Mouse (Mus musculus) limb, embryonic 13.5 days (tissue): Measurements from ENCODE around the gene Cbx8. TPM values are rescaled to one million over a fixed set of nuclear protein-coding genes. Genes with fewer than 3 reads are reported as not detected.

Experiments
- ATAC-seq: fragments of 200-750 bp; cut with Nextera tagmentation; 2 replicates; pipeline ENCODE4 v1.8.0; 2017; ENCODE audit warnings: low read depth, moderate number of reproducible peaks, moderate TSS enrichment; ENCODE audit not compliant: low FRiP score
- H3K27ac ChIP-seq: fragments of 300-500 bp; sonication (generic); 2 replicates; pipeline ENCODE4 v1.5.1; 2015; ENCODE audit warnings: inconsistent platforms, mild to moderate bottlenecking, moderate library complexity
- H3K27me3 ChIP-seq: fragments of 300-500 bp; sonication (generic); 2 replicates; pipeline ENCODE4 v1.6.1; 2015; ENCODE audit warnings: mild to moderate bottlenecking, inconsistent platforms
- H3K36me3 ChIP-seq: fragments of 300-500 bp; sonication (generic); 2 replicates; pipeline ENCODE4 v1.6.1; 2015; ENCODE audit warnings: inconsistent platforms, mild to moderate bottlenecking, moderate library complexity
- H3K4me1 ChIP-seq: fragments of 300-500 bp; sonication (generic); 2 replicates; pipeline ENCODE4 v1.6.1; 2015; ENCODE audit warnings: inconsistent platforms
- H3K4me2 ChIP-seq: fragments of 300-500 bp; sonication (generic); replicated peaks from 2 replicates; pipeline ENCODE4 v1.6.1; 2015; ENCODE audit warnings: inconsistent platforms, mild to moderate bottlenecking, moderate library complexity
- H3K4me3 ChIP-seq: fragments of 300-500 bp; sonication (generic); 2 replicates; pipeline ENCODE4 v1.5.1; 2015; ENCODE audit warnings: moderate library complexity, mild to moderate bottlenecking, inconsistent platforms
- H3K9ac ChIP-seq: fragments of 300-500 bp; sonication (generic); 2 replicates; pipeline ENCODE4 v1.6.1; 2015; ENCODE audit warnings: mild to moderate bottlenecking, inconsistent platforms
- H3K9me3 ChIP-seq: fragments of 300-500 bp; sonication (generic); 2 replicates; pipeline ENCODE4 v1.6.1; 2016; ENCODE audit warnings: inconsistent platforms
- WGBS: fragments of 180-500 bp; shearing (Covaris S2); methylation state at CpG from one replicate; pipeline ENCODE4 v1.1.7; 2015; 5-methylcytosine and 5-hydroxymethylcytosine counted together
- polyA plus RNA-seq: library from polyadenylated mRNA; unstranded; fragments of >200 nt; fragmentation: Nextera tagmentation; extraction: Ambion mirVana; gene quantifications from 2 replicates; pipeline ENCODE4 v1.2.1, GENCODE M21; 2015

Gene Cbx8
- polyA plus RNA-seq, 1 experiment from 2014 or later, result 10.6 TPM

DNA sequence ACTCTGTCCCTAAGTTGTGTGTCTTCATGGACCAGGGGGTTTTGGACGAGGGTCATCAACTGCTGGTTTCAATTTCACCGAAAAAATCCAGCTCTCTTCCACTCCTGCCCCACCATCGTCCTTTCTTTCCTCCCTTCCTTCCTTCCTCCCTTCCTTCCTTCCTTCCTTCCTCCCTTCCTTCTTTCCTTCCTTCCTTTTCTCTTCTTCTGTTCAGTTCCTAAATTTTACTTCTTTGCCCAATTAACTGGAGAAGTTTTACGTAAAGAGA is 2.4 kb upstream of the Cbx8 start:
- whole genome bisulfite sequencing, result 6% methylated on average over 4 of the region's 4 CpGs
- peaks cover 67% of the 10 kb centered on the region for H3K27me3 ChIP-seq

DNA sequence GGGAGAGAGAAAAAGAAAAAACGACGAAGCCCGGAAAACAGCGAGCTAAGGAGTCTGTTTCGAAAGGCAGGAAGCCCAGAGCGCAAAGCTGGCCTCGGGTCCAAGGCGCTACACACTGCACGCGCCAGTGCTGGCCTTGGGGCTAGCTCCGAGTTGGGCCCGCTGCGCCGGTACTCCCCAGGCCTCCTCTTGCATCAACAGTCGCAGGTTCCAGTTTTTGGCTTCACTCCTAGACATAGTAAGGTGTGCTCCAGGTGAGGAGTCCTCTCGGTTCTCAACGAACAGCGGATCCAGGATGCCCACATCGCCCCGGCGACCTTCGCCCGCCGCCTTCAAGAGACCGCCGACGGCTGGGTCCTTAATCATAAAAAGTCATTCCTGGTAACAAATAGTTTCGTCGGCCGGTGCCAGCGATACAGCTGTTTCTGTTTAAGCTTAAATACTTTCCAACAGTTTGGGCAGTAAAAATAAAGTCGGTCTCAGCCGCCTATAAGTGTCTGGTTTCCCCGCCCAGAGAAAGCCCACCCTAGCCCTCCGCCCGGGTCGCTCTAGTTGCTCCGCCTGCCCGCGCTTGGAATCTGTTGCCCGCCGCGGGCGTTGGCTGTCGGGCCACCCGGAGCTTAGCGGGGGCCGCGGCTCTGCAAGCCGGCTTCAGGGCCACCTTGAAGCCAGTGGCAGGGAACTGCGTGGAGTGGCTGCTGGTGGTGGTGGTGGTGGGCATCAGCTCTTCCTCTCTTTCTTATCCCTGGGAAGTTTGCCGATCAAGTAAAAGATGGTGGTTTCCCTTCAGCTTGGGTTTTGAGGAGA is 1.9 kb upstream of the Cbx8 start:
- Histone ChIP-seq H3K27ac (peak overlapping the region; percentile 86), H3K36me3 (peaks cover 10% of the 10 kb centered on the region), H3K4me1 (peaks cover 90% of the 10 kb centered on the region), H3K4me3 (peak overlapping the region; percentile 77), H3K9ac (peak overlapping the region; percentile 51), H3K4me2 (peak overlapping the region; percentile 91), H3K9me3 (no peaks in the 10 kb centered on the region), H3K27me3 (peaks cover 66% of the 10 kb centered on the region)
- no peak for ATAC-seq
- under 1% methylated on average over 52 of the region's 52 CpGs for WGBS

More for the DNA sequence above, 2.4 kb upstream of the Cbx8 start:
- Histone ChIP-seq H3K9me3 (no peaks in the 10 kb centered on the region), H3K9ac (peak overlapping the region; percentile 51; the same call in 1 of the 2 replicates), H3K36me3 (peaks cover 10% of the 10 kb centered on the region), H3K27ac (peak overlapping the region; percentile 80; the same call in 1 of the 2 replicates), H3K4me1 (peaks cover 90% of the 10 kb centered on the region), H3K4me2 (peak overlapping the region; percentile 91), H3K4me3 (peak overlapping the region; percentile 77)
- no peak for ATAC-seq

DNA sequence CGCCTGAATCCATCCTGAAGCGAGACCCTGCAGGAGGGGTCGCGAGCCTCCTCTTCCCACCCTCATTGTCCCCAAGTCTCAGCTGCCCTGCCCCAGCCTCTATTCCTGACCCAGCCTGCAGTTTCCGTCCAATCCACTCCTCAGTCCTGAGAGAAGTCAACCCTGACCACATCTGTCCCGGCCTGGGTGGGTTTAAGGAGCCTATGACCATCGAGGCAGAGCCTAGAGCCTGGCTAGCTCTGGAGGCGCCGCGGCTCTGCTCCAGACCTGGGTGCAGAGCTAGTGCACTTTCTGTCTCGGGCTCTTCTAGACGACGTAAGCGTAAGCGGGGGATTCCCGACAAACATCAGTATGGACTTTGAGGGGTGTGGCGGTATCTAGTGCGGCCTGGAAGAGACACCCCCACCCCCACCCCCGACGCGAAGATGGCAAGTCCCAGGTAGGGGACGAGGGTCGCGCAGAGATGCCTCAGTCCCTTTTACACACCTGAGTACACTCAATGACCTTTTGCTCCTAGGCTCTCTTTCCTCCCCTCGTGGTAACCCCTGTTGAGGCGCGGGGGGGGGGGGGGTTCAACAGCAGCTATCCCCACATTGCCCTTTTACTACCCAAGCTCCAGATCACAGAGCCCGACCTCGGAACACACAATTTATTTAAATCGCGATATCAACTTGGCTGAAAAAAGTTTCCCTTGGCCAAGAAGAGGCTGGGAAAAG is 1.1 kb upstream of the Cbx8 start:
- no peak for ATAC-seq
- WGBS, result under 1% methylated on average over 30 of the region's 31 CpGs
- peaks cover 66% of the 10 kb centered on the region for H3K27me3 ChIP-seq

DNA sequence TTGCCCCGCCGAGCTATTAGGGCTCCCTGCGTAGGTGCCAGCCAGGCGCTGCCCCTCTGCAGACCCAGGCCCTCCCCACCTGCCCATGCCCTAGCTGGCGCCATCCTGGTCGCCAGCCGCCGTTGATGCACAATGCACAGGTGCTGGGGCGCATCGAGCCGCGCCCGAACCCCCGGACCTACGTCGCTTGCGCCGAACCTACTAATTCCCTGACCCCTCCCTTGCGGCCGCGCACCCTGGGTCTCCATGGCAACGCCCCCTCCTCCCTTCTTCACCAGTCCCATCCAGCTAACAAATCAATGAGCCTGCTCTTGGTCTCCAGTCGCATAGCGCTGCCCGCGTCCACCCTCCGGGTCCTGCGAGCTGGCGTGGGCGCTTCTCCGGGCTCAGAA is 552 bp upstream of the Cbx8 start:
- peaks cover 89% of the 10 kb centered on the region for H3K4me1 ChIP-seq
- peaks cover 10% of the 10 kb centered on the region for H3K36me3 ChIP-seq
- peak overlapping the region; percentile 77 for H3K4me3 ChIP-seq
- 0 out of 2 replicates have a peak overlapping the region, but pooled peaks have one; percentile 23 for H3K27ac ChIP-seq
- peak overlapping the region; percentile 91 for H3K4me2 ChIP-seq
- WGBS, result under 1% methylated on average over 31 of the region's 31 CpGs
- H3K27me3 ChIP-seq, result peaks cover 65% of the 10 kb centered on the region
- ATAC-seq, result no peak; the same call in 1 of the 2 replicates
- peak overlapping the region; percentile 68 for H3K9ac ChIP-seq
- H3K9me3 ChIP-seq, result no peaks in the 10 kb centered on the region

More for the DNA sequence above, 1.1 kb upstream of the Cbx8 start:
- Histone ChIP-seq H3K4me1 (peaks cover 90% of the 10 kb centered on the region), H3K9me3 (no peaks in the 10 kb centered on the region), H3K36me3 (peaks cover 10% of the 10 kb centered on the region), H3K27ac (peak overlapping the region; percentile 86), H3K9ac (peak overlapping the region; percentile 68), H3K4me2 (peak overlapping the region; percentile 91), H3K4me3 (peak overlapping the region; percentile 77)

DNA sequence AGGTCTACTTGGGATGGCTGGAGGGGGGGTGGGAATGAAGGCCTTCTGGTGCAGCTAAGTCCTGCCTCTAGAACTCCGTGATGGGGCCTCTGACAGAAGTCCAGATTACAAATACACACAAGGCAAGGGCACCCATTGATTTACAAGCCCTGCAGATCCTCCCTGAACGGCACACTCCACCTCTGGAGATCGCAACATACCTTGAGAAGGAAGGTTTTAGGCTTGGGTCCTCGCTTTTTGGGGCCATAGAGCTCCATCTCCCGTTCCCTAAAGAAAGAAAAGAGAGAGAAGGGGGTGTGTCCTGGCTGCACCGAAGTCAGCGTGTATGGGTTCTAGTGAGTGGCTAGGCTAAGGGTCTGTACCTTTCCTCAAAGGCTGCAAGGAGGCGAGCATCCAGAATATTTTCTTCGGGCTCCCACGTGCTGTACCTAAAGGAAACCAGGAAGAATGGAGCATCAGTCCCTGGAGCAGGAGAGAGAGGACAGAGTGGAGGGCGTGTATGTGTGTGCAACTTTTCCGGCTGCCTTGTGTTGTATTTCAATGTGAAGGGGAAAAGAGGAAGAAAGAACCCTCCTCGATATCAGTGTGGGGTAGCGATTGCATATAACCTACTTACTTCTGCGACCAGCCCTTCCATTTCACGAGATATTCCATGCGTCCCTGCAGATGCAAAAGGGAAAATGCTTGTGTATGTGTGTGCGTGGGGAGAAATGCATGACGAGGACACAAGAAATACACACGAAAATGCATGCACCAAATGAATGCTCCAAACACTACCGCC is 847 bp downstream of the Cbx8 start:
- peak overlapping the region; percentile 86 for H3K9ac ChIP-seq
- peak overlapping the region; percentile 81; the same call in 1 of the 2 replicates for H3K27ac ChIP-seq
- peaks cover 89% of the 10 kb centered on the region for H3K4me1 ChIP-seq
- H3K36me3 ChIP-seq, result peaks cover 10% of the 10 kb centered on the region
- H3K27me3 ChIP-seq, result peaks cover 65% of the 10 kb centered on the region
- peak overlapping the region; percentile 77 for H3K4me3 ChIP-seq
- no peaks in the 10 kb centered on the region for H3K9me3 ChIP-seq
- ATAC-seq, result no peak
- H3K4me2 ChIP-seq, result peak overlapping the region; percentile 94
- WGBS, result 5% methylated on average over 21 of the region's 21 CpGs

DNA sequence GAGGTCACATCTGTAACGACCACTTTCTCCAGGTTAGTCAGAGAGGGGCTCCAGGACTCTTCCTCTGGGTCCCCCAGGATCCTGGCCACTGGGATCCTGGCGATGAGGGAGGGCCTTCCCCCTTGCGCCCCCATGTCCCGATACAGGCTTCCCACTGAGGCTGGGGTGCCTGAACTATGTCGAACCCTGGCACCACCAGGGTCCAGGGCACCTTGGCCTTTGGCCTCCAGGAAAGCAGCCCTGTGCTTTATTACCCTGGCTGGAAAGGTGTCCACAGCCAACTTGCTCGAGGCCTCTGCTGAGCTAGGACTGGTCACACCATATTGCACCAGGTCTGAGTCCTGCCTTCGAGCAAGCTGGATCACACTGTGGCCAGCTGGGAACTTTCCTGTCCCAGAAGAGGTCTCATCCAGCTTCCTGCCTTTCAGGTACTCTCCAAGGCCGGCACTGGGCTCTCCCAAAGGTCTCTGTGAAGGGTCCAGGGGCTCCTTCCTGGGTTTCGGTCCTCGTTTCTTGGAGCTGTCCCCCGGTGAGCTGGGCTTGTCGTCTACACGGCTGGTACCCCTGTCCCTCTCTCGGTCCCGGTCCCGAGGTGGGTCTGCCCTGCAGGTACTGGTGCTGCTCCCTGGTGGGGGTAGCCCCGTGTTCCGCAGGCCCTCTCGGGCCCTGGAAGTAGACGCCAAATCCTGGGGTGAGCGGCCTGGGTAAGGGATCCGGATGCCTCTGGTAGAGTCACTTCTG is 1.9 kb downstream of the Cbx8 start:
- Histone ChIP-seq H3K9ac (peak overlapping the region; percentile 86; the same call in 1 of the 2 replicates), H3K4me1 (peaks cover 89% of the 10 kb centered on the region), H3K4me3 (peak overlapping the region; percentile 77), H3K4me2 (peak overlapping the region; percentile 94), H3K9me3 (no peaks in the 10 kb centered on the region), H3K27ac (no peak overlapping the region), H3K27me3 (peaks cover 65% of the 10 kb centered on the region), H3K36me3 (peaks cover 10% of the 10 kb centered on the region)
- 31% methylated on average over 22 of the region's 22 CpGs for WGBS
- ATAC-seq, result no peak

DNA sequence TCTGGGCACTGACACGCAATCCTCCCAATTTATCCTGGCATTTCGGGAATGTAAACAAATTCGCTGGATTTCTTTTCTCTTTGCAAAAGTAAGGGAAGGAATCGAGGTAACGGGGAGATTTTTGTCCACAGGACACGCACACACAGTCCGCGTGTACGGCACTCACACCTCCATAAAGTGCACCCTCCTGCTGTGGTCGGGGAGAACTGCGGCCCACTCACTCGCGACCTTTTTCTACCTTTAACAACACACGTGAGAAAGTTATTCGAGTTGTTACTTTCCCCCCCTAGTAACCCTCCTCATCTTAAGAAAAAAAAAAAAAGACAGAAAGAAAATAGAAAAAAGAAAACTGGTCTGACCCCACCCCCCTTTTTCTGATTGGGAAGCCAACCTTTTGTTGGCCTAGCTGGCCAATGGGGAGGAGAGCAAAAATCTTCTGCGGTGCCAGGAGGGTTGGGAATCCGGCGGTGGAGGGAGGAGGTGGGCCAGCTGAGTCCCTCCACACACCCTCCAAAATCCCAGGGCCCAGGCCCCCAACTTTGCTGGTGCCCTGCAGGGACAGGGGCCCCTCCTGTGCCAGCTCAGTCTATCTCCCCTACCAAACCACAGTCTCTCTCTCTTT is 2.9 kb downstream of the Cbx8 start:
- Histone ChIP-seq H3K9me3 (no peaks in the 10 kb centered on the region), H3K4me3 (peak overlapping the region; percentile 55), H3K36me3 (peaks cover 10% of the 10 kb centered on the region), H3K27me3 (peaks cover 64% of the 10 kb centered on the region), H3K4me2 (peak overlapping the region; percentile 94), H3K4me1 (peaks cover 80% of the 10 kb centered on the region), H3K9ac (peak overlapping the region; percentile 71), H3K27ac (no peak overlapping the region)
- WGBS, result 6% methylated on average over 18 of the region's 18 CpGs
- ATAC-seq, result no peak

DNA sequence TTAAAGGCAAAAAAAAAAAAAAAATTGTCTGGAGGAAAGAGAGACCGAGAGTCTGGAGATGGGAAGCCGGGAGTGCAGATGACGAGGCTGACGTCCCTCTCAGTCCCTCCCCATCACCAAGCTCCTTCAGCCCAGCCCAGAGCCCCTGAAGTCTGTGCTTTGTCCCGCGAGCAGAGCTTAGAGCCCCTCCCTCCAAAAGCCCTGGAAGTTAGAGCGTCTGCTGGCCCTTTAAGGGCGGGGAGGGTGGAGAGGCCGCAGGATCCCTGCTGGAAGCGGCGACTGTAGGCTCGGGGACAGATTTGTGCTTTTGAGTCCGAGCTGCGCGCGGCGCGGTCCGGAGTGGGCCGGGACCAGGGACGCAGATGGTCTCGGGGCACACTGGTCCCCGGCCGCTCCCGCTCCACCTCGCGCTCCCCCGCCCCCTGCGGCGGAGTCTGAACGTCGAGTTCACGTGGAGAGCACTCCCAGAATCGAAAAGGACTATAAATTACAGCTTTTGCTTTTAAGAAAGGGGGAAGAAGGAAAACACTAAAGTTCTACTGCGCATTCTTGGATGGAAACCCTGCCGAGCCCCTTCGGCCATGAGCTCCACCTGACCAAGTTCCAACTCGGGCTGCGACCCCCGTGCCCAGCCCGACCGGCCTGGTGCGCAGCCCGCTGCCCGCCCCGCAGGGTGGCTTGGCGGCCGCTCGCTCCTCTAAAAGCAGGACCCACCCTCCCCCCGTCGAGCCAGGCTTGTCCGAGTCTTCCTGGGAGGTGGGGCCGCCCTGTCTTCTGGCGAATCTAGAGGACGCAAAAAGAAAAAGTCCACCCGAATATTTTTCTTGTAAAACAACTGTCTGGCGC is 3.6 kb downstream of the Cbx8 start:
- no peaks in the 10 kb centered on the region for H3K9me3 ChIP-seq
- no peak for ATAC-seq
- WGBS, result 2% methylated on average over 57 of the region's 57 CpGs
- H3K27ac ChIP-seq, result no peak overlapping the region
- H3K27me3 ChIP-seq, result peaks cover 59% of the 10 kb centered on the region
- peak overlapping the region; percentile 94 for H3K4me2 ChIP-seq
- peak overlapping the region; percentile 55 for H3K4me3 ChIP-seq
- peak overlapping the region; percentile 71 for H3K9ac ChIP-seq
- peaks cover 73% of the 10 kb centered on the region for H3K4me1 ChIP-seq
- peaks cover 10% of the 10 kb centered on the region for H3K36me3 ChIP-seq

DNA sequence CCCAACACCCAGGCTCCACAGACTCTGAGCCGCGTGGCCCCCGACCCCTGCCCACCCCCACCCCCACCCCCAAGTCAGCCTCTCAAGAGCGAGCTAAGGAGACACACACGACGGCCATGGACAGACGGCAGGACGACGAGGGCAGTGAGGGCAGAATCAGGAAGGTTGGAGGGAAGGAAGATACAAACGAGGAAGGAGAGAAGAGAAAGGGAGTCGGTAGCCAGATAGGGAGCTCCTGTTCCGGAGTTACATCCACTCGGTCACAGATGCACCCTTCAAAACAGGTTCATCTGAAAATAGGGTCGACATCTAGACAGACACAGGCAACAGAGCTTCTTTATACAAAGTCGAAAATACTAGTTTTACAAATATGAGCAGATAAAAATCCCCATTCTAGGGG is 4.3 kb downstream of the Cbx8 start:
- Histone ChIP-seq H3K27me3 (peaks cover 55% of the 10 kb centered on the region), H3K27ac (no peak overlapping the region), H3K9ac (no peak overlapping the region), H3K4me3 (peak overlapping the region; percentile 55), H3K36me3 (peaks cover 17% of the 10 kb centered on the region), H3K4me1 (peaks cover 66% of the 10 kb centered on the region), H3K9me3 (no peaks in the 10 kb centered on the region), H3K4me2 (peak overlapping the region; percentile 94)
- no peak for ATAC-seq
- 3% methylated on average over 15 of the region's 15 CpGs for WGBS

DNA sequence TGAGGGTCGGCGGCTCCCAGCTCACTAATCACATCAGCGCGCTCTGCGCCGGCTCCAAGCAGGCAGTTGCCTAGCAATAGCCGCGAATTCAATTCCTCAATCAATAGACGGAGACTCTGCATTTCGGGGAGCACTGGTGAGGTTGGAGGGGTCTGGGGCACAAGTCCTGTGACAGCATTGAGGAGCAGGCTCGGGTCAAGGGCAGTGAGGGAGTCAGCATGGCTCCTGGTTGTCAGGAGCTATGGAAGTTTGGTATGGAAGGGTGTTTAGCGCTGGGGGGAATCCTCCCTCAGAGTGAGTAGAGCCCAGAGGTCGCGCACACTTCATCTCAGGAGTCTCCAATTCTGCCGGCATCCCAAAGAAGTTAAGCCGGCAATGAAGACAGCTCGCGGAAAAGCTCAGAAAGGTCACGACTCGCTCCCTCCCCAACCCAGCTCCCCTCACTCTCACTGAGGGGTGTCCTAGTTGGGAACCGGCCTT is 5.0 kb downstream of the Cbx8 start:
- Histone ChIP-seq H3K27ac (no peak overlapping the region), H3K4me2 (peak overlapping the region; percentile 24; the same call in 1 of the 2 replicates), H3K36me3 (peaks cover 23% of the 10 kb centered on the region), H3K27me3 (peaks cover 55% of the 10 kb centered on the region), H3K9ac (no peak overlapping the region; the same call in 1 of the 2 replicates), H3K9me3 (no peaks in the 10 kb centered on the region), H3K4me1 (peaks cover 65% of the 10 kb centered on the region), H3K4me3 (peak overlapping the region; percentile 36; the same call in 1 of the 2 replicates)
- 5% methylated on average over 21 of the region's 21 CpGs for WGBS
- ATAC-seq, result no peak
